Mouse (Mus musculus) brain, embryonic 14.5 days (tissue): ENCODE measurements at regions not wholly inside any gene's neighbourhood (a gene's known extent, or its start where the extent isn't known, plus 50 kb on each side); places are given as distances from the start of the nearest gene placed in this dataset.
A peak's percentile ranks its signal among the peaks of the same experiment; 100 is the strongest.

Source experiments
- DNase-seq: peaks from one replicate; pipeline ENCODE4 v3.0.0-alpha.2; 2011; ENCODE audit warnings: low read depth
- CTCF ChIP-seq: fragments of 200-500 bp; IDR thresholded peaks from 2 replicates; pipeline ENCODE4 v1.5.1; 2012; ENCODE audit warnings: inconsistent platforms, mild to moderate bottlenecking, moderate library complexity, borderline replicate concordance; ENCODE audit not compliant: insufficient read depth, insufficient read length; ENCODE audit errors: extremely low read depth
- POLR2A ChIP-seq: fragments of 200-500 bp; IDR thresholded peaks from 2 replicates; pipeline ENCODE4 v1.6.1; 2012; ENCODE audit warnings: mild to moderate bottlenecking, inconsistent platforms, borderline replicate concordance; ENCODE audit not compliant: poor library complexity, insufficient read depth, insufficient read length, severe bottlenecking; ENCODE audit errors: extremely low read depth

- no peak for TF ChIP-seq CTCF
- TF ChIP-seq POLR2A = no peak
- no peak for DNase-seq
These were observed 1242.3 kb downstream of the Zfp704 start for GRCm38 (mm10) chr3:8367659-8367969.

GRCm38 (mm10) chr3:8366907-8367658, 1242.8 kb downstream of the Zfp704 start:
- DNase-seq = peak; percentile 81
- no peak for TF ChIP-seq CTCF
- no peak for TF ChIP-seq POLR2A
